Mouse (Mus musculus): Measurements from ENCODE around the gene Smagp. TPM values are rescaled to one million over a fixed set of nuclear protein-coding genes. Genes with fewer than 3 reads are reported as not detected.
"Not testable (repeated sequence)": the region's sequence is repeated elsewhere in the genome, so short reads cannot be mapped to it uniquely, and the experiment has no call there.

Smagp gene
- polyA plus RNA-seq, 1 experiment from 2014 or later = 5.1 TPM

DNA sequence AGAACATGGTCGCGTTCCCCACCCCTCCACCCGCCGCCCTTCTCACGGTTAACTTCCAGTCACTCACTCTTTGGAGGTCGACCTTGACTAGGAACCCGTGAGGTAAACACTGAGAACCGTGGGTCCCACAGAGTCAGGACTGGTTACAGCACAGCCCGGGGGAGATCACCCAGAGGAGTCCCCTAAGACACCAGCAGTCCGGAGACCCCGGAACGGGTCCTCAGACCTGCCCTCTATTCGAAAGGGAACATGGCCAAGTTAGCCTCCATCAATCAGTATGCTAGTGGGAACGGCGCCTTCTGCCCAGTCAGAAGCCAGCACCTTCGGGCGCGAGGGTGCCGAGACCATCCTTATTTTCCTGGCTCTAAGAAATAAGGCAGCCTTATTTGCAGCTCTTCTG lies 20.5 kb downstream of the Smagp start:
- Histone ChIP-seq H3K36me3 (peaks cover 33% of the 10 kb centered on the region), H3K4me1 (peaks cover 12% of the 10 kb centered on the region), H3K9ac (peak overlapping the region; percentile 95), H3K4me3 (peak overlapping the region; percentile 97), H3K4me2 (replicated peaks) (peak overlapping the region; percentile 84), H3K27ac (no peak overlapping the region; the same call in 1 of the 2 replicates), H3K27me3 (replicated peaks) (no peaks in the 10 kb centered on the region), H3K9me3 (no peaks in the 10 kb centered on the region)
- ATAC-seq (ENCODE audit: low FRiP score, low read depth) = peak; percentile 8; the same call in 1 of the 2 replicates
- under 1% methylated on average over 19 of the region's 19 CpGs for WGBS

- ATAC-seq (ENCODE audit: low FRiP score, low read depth) = peak; percentile 86
- peak overlapping the region; percentile 95 for H3K9ac ChIP-seq
These were observed 20.9 kb downstream of the Smagp start for GRCm38 (mm10) chr15:100615825-100616220.

DNA sequence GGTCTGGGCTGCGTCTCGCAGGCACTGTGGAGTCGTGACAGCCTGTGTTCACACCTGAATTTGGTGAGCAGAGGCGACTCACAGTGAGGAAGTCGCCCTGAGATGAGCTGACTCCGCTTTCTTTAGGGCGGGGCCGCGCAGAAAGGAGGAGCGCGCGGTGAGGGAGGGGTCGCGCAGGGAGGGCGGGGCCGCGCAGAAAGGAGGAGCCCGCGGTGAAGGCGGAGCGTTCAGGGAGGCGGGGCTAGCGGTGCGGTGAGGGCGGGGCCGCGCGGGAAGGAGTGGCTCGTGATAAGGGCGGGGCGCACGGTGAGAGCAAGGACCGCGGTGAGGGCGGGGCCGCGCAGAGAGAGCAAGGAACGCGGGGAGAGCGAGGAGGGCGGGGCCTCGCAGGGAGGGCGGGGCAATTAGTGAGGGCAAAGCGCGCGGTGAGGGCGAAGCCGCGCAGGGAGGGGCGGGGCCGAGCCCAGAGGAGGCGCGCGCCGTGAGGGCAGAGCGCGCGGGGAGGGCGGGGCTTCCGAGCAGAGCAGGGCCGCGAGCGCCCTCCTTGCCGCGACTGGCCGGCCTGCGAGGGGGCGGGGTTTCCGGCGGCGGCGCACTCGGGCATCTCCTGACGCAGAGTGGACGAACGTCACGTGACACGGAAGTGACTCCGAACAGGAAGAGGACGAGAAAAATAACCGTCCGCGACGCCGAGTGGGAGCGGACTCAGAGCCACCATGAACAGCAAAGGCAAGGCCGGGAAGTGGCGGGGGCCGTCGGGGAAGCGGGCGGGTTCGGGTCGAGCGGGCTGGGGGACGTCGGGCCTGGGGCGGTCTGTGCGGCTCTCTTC lies 21.5 kb downstream of the Smagp start, which contains the start of gene Dazap2:
Gene Dazap2, plus strand, starts transcription at position 354 of the 829 bp plus-strand sequence.
- Histone ChIP-seq H3K9me3 (no peaks in the 10 kb centered on the region), H3K27ac (peak within 1 kb of the TSS; percentile 95), H3K4me1 (peaks cover 12% of the 10 kb centered on the region), H3K9ac (peak within 1 kb of the TSS; percentile 95), H3K27me3 (replicated peaks) (no peaks in the 10 kb centered on the region), H3K4me2 (replicated peaks) (peak within 1 kb of the TSS; percentile 84), H3K4me3 (peak within 1 kb of the TSS; percentile 97), H3K36me3 (peaks cover 25% of the 10 kb centered on the region)
- under 1% methylated on average over 99 of the region's 99 CpGs for WGBS
- ATAC-seq (ENCODE audit: low FRiP score, low read depth) = peak; percentile 91

More at GRCm38 (mm10) chr15:100615825-100616220, 20.9 kb downstream of the Smagp start:
- H3K27me3 ChIP-seq (replicated peaks) = no peaks in the 10 kb centered on the region
- under 1% methylated on average over 37 of the region's 43 CpGs for WGBS
- H3K4me2 ChIP-seq (replicated peaks) = peak overlapping the region; percentile 84
- H3K27ac ChIP-seq = peak overlapping the region; percentile 95
- H3K4me3 ChIP-seq = peak overlapping the region; percentile 97
- H3K4me1 ChIP-seq = peaks cover 12% of the 10 kb centered on the region
- H3K36me3 ChIP-seq = peaks cover 31% of the 10 kb centered on the region
- H3K9me3 ChIP-seq = no peaks in the 10 kb centered on the region

- peaks cover 18% of the 10 kb centered on the region for H3K36me3 ChIP-seq
- H3K9ac ChIP-seq = peak overlapping the region; percentile 35
- peaks cover 12% of the 10 kb centered on the region for H3K4me1 ChIP-seq
- peak overlapping the region; percentile 84 for H3K4me2 ChIP-seq (replicated peaks)
- no peak for ATAC-seq (ENCODE audit: low FRiP score, low read depth)
- H3K27me3 ChIP-seq (replicated peaks) = no peaks in the 10 kb centered on the region
- H3K27ac ChIP-seq = no peak overlapping the region
- peak overlapping the region; percentile 97 for H3K4me3 ChIP-seq
- WGBS = 12% methylated on average over 43 of the region's 43 CpGs
- H3K9me3 ChIP-seq = no peaks in the 10 kb centered on the region
These were observed 22.3 kb downstream of the Smagp start for GRCm38 (mm10) chr15:100614218-100614995.

GRCm38 (mm10) chr15:100613584-100613983 lies 23.2 kb downstream of the Smagp start:
- H3K4me3 ChIP-seq = no peak overlapping the region
- H3K9me3 ChIP-seq = no peaks in the 10 kb centered on the region
- peaks cover 12% of the 10 kb centered on the region for H3K4me1 ChIP-seq
- no peak overlapping the region for H3K9ac ChIP-seq
- ATAC-seq (ENCODE audit: low FRiP score, low read depth) = no peak
- peak overlapping the region; percentile 48 for H3K4me2 ChIP-seq (replicated peaks)
- WGBS = 9% methylated on average over 16 of the region's 16 CpGs
- peaks cover 12% of the 10 kb centered on the region for H3K36me3 ChIP-seq
- no peak overlapping the region for H3K27ac ChIP-seq
- no peaks in the 10 kb centered on the region for H3K27me3 ChIP-seq (replicated peaks)

DNA sequence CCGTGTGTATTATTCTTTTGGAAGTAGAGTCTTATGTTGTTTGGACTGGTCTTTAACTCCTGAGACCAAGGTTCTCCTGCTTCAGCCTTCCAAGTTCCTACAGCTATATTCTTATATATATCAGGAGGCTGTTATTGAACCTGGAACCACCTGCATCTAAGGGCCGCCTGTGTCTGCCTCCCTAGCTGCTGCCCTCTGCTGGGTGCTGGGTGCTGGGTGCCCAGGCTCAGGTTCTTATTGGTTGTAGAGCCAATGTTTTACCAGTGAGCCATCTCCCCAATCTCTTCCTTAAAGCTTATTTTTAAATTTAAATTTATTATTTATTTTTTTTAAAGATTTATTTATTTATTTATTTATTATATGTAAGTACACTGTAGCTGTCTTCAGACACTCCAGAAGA lies 24.3 kb downstream of the Smagp start:
- no peak for ATAC-seq (ENCODE audit: low FRiP score, low read depth)
- H3K4me1 ChIP-seq = peaks cover 12% of the 10 kb centered on the region
- H3K27ac ChIP-seq = no peak overlapping the region
- WGBS = 83% methylated on average over 2 of the region's 2 CpGs
- no peaks in the 10 kb centered on the region for H3K9me3 ChIP-seq
- H3K36me3 ChIP-seq = peaks cover under 1% of the 10 kb centered on the region
- H3K4me2 ChIP-seq (replicated peaks) = no peak overlapping the region
- no peak overlapping the region for H3K4me3 ChIP-seq
- H3K27me3 ChIP-seq (replicated peaks) = no peaks in the 10 kb centered on the region
- no peak overlapping the region for H3K9ac ChIP-seq

- ATAC-seq (ENCODE audit: low FRiP score, low read depth) = no peak
- Histone ChIP-seq H3K4me1 (peaks cover 11% of the 10 kb centered on the region), H3K9ac (no peak overlapping the region), H3K9me3 (no peaks in the 10 kb centered on the region), H3K4me2 (replicated peaks) (no peak overlapping the region), H3K4me3 (no peak overlapping the region), H3K36me3 (no peaks in the 10 kb centered on the region), H3K27me3 (replicated peaks) (no peaks in the 10 kb centered on the region), H3K27ac (no peak overlapping the region)
- 83% methylated on average over 7 of the region's 7 CpGs for WGBS
These were observed 24.8 kb downstream of the Smagp start for GRCm38 (mm10) chr15:100611951-100612350.

DNA sequence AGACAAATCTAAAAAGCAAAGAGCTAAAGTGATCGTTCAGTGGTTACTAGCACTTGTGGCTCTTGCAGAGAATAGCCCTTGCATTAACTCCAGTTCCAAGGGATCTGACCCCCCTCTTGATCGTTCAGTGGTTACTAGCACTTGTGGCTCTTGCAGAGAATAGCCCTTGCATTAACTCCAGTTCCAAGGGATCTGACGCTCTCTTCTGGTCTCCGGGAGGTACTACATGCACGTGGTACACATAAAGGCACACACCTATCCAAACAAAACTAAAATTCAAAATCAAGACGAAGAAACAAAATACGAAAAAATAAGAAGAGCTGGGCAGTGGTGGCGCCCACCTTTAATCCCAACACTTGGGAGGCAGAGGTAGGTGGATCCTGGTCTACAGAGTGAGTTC lies 30.1 kb downstream of the Smagp start:
- H3K36me3 ChIP-seq; H3K9me3 ChIP-seq; H3K4me2 ChIP-seq (replicated peaks); H3K27ac ChIP-seq; H3K4me3 ChIP-seq; H3K9ac ChIP-seq; ATAC-seq (ENCODE audit: low FRiP score, low read depth): not testable (repeated sequence)
- WGBS = 88% methylated on average over 8 of the region's 8 CpGs
- Histone ChIP-seq H3K4me1 (peaks cover 17% of the 10 kb centered on the region), H3K27me3 (replicated peaks) (peaks cover 10% of the 10 kb centered on the region)

DNA sequence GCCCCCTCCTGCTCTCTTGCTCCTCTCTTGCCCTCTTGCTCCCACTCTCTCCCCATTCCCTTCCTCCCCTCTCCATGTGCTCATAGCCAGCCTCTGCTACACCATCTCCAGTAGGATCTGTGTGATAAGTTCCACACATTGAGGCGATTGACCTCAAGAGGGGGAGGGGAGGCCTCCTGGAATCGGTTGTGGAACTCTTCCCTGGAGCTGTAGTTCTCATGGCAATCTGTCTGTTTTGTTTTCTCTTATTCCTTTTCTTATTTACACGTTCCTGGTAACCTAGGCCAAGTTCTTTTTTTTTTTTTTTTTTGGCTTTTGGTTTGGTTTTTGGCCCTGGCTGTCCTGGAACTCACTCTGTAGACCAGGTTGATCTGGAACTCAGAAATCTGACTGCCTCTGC lies 35.1 kb downstream of the Smagp start:
- no peaks in the 10 kb centered on the region for H3K9me3 ChIP-seq
- WGBS = 41% methylated on average over 3 of the region's 3 CpGs
- no peak for ATAC-seq (ENCODE audit: low FRiP score, low read depth)
- H3K9ac ChIP-seq = no peak overlapping the region
- no peak overlapping the region for H3K4me2 ChIP-seq (replicated peaks)
- H3K4me1 ChIP-seq = peaks cover 36% of the 10 kb centered on the region
- peaks cover 24% of the 10 kb centered on the region for H3K27me3 ChIP-seq (replicated peaks)
- no peaks in the 10 kb centered on the region for H3K36me3 ChIP-seq
- no peak overlapping the region for H3K27ac ChIP-seq
- no peak overlapping the region for H3K4me3 ChIP-seq

DNA sequence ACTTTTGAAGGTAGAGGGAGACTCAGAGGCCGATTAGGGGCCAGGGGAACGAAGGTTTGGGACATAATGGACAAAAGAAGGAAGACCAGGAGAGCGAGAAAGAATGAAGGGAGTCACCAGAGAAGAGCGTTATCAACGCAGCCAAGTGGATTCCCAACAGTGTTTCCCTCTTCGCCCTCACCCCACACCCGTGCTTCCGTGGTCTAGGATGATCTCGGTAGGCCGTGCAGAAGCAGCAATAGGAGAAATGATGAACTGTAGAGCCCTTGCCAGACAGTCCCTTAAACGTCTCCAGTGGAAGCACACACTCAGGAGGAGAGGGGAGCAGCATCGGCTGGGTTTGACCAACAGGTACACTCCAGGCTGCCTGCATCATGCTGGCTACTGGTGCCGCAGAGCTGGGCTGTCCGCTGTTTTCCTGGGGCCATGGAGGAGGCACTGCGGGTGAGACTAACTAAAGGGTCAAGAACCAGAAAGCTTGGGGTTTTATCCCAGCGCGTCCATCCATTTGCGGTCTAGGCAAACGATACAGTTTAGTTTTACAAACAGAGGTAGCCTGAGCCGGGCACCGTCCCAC lies 36.0 kb downstream of the Smagp start:
- peaks cover 36% of the 10 kb centered on the region for H3K4me1 ChIP-seq
- 12% methylated on average over 21 of the region's 21 CpGs for WGBS
- ATAC-seq (ENCODE audit: low FRiP score, low read depth) = no peak

GRCm38 (mm10) chr15:100600047-100600695 lies 36.6 kb downstream of the Smagp start:
- ATAC-seq (ENCODE audit: low FRiP score, low read depth) = peak; percentile 73
- Histone ChIP-seq H3K36me3 (no peaks in the 10 kb centered on the region), H3K27me3 (replicated peaks) (peaks cover 24% of the 10 kb centered on the region), H3K9me3 (no peaks in the 10 kb centered on the region), H3K27ac (peak overlapping the region; percentile 57; the same call in 1 of the 2 replicates), H3K9ac (peak overlapping the region; percentile 95), H3K4me1 (peaks cover 31% of the 10 kb centered on the region), H3K4me2 (replicated peaks) (peak overlapping the region; percentile 93), H3K4me3 (peak overlapping the region; percentile 81)
- WGBS = 1% methylated on average over 35 of the region's 35 CpGs

More for the DNA sequence above, 36.0 kb downstream of the Smagp start:
- peaks cover 24% of the 10 kb centered on the region for H3K27me3 ChIP-seq (replicated peaks)
- no peaks in the 10 kb centered on the region for H3K36me3 ChIP-seq
- H3K4me2 ChIP-seq (replicated peaks) = peak overlapping the region; percentile 93
- H3K9me3 ChIP-seq = no peaks in the 10 kb centered on the region
- H3K4me3 ChIP-seq = peak overlapping the region; percentile 81
- H3K9ac ChIP-seq = no peak overlapping the region
- H3K27ac ChIP-seq = no peak overlapping the region
